ENCODE assay signal across 11 mouse cellular contexts in genomic region chr11:69835966-69836335, GRCm38 (mm10). TPM values are rescaled to one million over a fixed set of nuclear protein-coding genes. Genes with fewer than 3 reads are reported as not detected.
DNase-seq lines count a peak whose midpoint lies in the region; ATAC-seq and TF ChIP-seq lines count a peak whose summit lies in the region.
"Had no signal": no experiment of that assay in that cellular context is flagged by ENCODE, and none has a peak within 500 bp of the region (broad histone marks: within the 10 kb centered on the region; RNA-seq: fewer than 3 reads in every experiment).

No protein-coding gene starts in this region.

- H3K9ac ChIP-seq in neural tube, embryonic 11.5 days (ENCODE audit: low read length), result peak overlapping the region; percentile 79
- no peak overlapping the region for H3K9ac ChIP-seq in liver, embryonic 13.5 days

- H3K4me1 ChIP-seq in cerebellum, adult 2 months (ENCODE audit: control insufficient read depth, insufficient read depth, low read length), result peaks cover 5% of the 10 kb centered on the region
- peaks cover 26% of the 10 kb centered on the region for H3K4me1 ChIP-seq in neural tube, embryonic 11.5 days (ENCODE audit: control insufficient read depth, insufficient read depth, low read length)
- H3K4me1 ChIP-seq in liver, embryonic 13.5 days (replicated peaks), result peaks cover 65% of the 10 kb centered on the region

- peak in 1 of 2 experiments; percentile 45 for DNase-seq in cerebellum, adult 2 months
- no peak for DNase-seq in cerebellum, adult 18-20 months
- no peak for DNase-seq in neural tube, embryonic 11.5 days (ENCODE audit: low spot score)
- no peak for DNase-seq in neural tube, embryonic 10.5 days (ENCODE audit: extremely low spot score, low spot score)
- DNase-seq in liver, embryonic 13.5 days, result no peak
- no peak for DNase-seq in gastrocnemius, postnatal 4 days (ENCODE audit: low spot score in 2 of 2)
- no peak for DNase-seq in adrenal gland, postnatal 25 days
- DNase-seq: thymus, postnatal 36 days had no signal

- 5% methylated on average over 3 of the region's 4 CpGs for WGBS in cerebellum, adult 2 months
- WGBS in neural tube, embryonic 11.5 days, result 2% methylated on average over 4 of the region's 4 CpGs
- 17% methylated on average over 4 of the region's 4 CpGs for WGBS in liver, embryonic 13.5 days (ENCODE audit: insufficient replicate concordance)

- peak overlapping the region; percentile 98 for H3K4me3 ChIP-seq in cerebellum, adult 2 months (replicated peaks; ENCODE audit: insufficient read depth, low read depth, low read length)
- H3K4me3 ChIP-seq in neural tube, embryonic 11.5 days (ENCODE audit: low read depth, low read length), result peak overlapping the region; percentile 72
- no peak overlapping the region; the same call in 1 of the 2 replicates for H3K4me3 ChIP-seq in liver, embryonic 13.5 days (replicated peaks)

- peak overlapping the region; percentile 95 for H3K4me2 ChIP-seq in neural tube, embryonic 11.5 days (ENCODE audit: low read depth)
- peak overlapping the region; percentile 95 for H3K4me2 ChIP-seq in liver, embryonic 13.5 days

- no peak for TF ChIP-seq POLR2A in cerebellum, adult 2 months (IDR thresholded peaks at IDR 0.05; ENCODE audit: borderline replicate concordance, insufficient read depth, low read length)

- no peaks in the 10 kb centered on the region for H3K27me3 ChIP-seq in cerebellum, adult 2 months (ENCODE audit: control insufficient read depth, insufficient read depth, low read length)
- H3K27me3 ChIP-seq in neural tube, embryonic 11.5 days (ENCODE audit: control insufficient read depth, insufficient read depth, low read length), result peaks cover 5% of the 10 kb centered on the region; the same call in 1 of the 2 replicates
- peaks cover 58% of the 10 kb centered on the region for H3K27me3 ChIP-seq in liver, embryonic 13.5 days

- H3K9me3 ChIP-seq in neural tube, embryonic 11.5 days (ENCODE audit: control insufficient read depth, low read length), result no peaks in the 10 kb centered on the region
- no peaks in the 10 kb centered on the region for H3K9me3 ChIP-seq in liver, embryonic 13.5 days (replicated peaks)

- no peak for ATAC-seq in neural tube, embryonic 11.5 days (ENCODE audit: insufficient read depth, low FRiP score, low TSS enrichment)
- ATAC-seq in liver, embryonic 13.5 days (ENCODE audit: low read depth), result no peak
- no peak for ATAC-seq in erythroblast, adult 5-6 weeks (replicated peaks; ENCODE audit: low FRiP score, poor library complexity, severe bottlenecking)

- no peak for TF ChIP-seq CTCF in cerebellum, adult 2 months (IDR thresholded peaks at IDR 0.05; ENCODE audit: borderline replicate concordance, insufficient read depth, low read depth, low read length)

- no peak overlapping the region for H3K27ac ChIP-seq in cerebellum, adult 2 months (ENCODE audit: insufficient read depth, low read length)
- peak overlapping the region; percentile 47; the same call in 1 of the 2 replicates for H3K27ac ChIP-seq in neural tube, embryonic 11.5 days (ENCODE audit: low read depth, low read length)
- H3K27ac ChIP-seq in liver, embryonic 13.5 days, result no peak overlapping the region

- peaks cover 2% of the 10 kb centered on the region; the same call in 1 of the 2 replicates for H3K36me3 ChIP-seq in neural tube, embryonic 11.5 days (ENCODE audit: control insufficient read depth, insufficient read depth, low read length)
- 0 out of 2 replicates have a peak, but pooled peaks cover 3% of the 10 kb centered on the region for H3K36me3 ChIP-seq in liver, embryonic 13.5 days

RNA-seq across cellular contexts. Expression of gene Nlgn2, which starts 1.6 kb away (rescaled TPM):
- 116 and 122 TPM in 2 replicates for polyA plus RNA-seq in cerebellum, adult 2 months (2012; rRNA removed)
- 10.9 and 11.4 TPM in 2 replicates for polyA plus RNA-seq in neural tube, embryonic 11.5 days (2014; fragmentation: Nextera tagmentation; extraction: Ambion mirVana)
- 0.68 and 0.75 TPM in 2 replicates for polyA plus RNA-seq in liver, embryonic 13.5 days (2015; fragmentation: Nextera tagmentation; extraction: Ambion mirVana)
- total RNA-seq in erythroblast, adult 5-6 weeks (2015; ENCODE audit: low replicate concordance), result 0.19 and 0.42 TPM in 2 replicates
- total RNA-seq in erythroblast, adult 5-6 weeks (2017; ENCODE audit: low replicate concordance), result 0.28 and 1.1 TPM in 2 replicates
- total RNA-seq in gastrocnemius, postnatal 4 days (2021), result 10 to 100 TPM; 22.3 to 23.2 TPM
- total RNA-seq in adrenal gland, postnatal 25 days (2021), result 18.6 and 19.7 TPM in 2 replicates

RNA-seq across cellular contexts. Expression of gene Tmem256, which starts 2.4 kb away (rescaled TPM):
- polyA plus RNA-seq in cerebellum, adult 2 months (2012; rRNA removed), result 200 and 210 TPM in 2 replicates
- 289 and 296 TPM in 2 replicates for polyA plus RNA-seq in neural tube, embryonic 11.5 days (2014; fragmentation: Nextera tagmentation; extraction: Ambion mirVana)
- polyA plus RNA-seq in liver, embryonic 13.5 days (2015; fragmentation: Nextera tagmentation; extraction: Ambion mirVana), result 321 and 345 TPM in 2 replicates
- total RNA-seq in erythroblast, adult 5-6 weeks (2015; ENCODE audit: low replicate concordance), result 142 and 218 TPM in 2 replicates
- total RNA-seq in erythroblast, adult 5-6 weeks (2017; ENCODE audit: low replicate concordance), result 57.1 and 181 TPM in 2 replicates
- 100 to 1,000 TPM in 1 of 2 experiments, 10 to 100 TPM in 1; 97.5 to 141 TPM for total RNA-seq in gastrocnemius, postnatal 4 days (2021)
- total RNA-seq in adrenal gland, postnatal 25 days (2021), result 149 and 152 TPM in 2 replicates

RNA-seq across cellular contexts. Expression of gene Plscr3, which starts 10.2 kb away (rescaled TPM):
- polyA plus RNA-seq in cerebellum, adult 2 months (2012; rRNA removed), result 34.2 and 36.9 TPM in 2 replicates
- 75.4 and 83.7 TPM in 2 replicates for polyA plus RNA-seq in neural tube, embryonic 11.5 days (2014; fragmentation: Nextera tagmentation; extraction: Ambion mirVana)
- 28.0 and 29.9 TPM in 2 replicates for polyA plus RNA-seq in liver, embryonic 13.5 days (2015; fragmentation: Nextera tagmentation; extraction: Ambion mirVana)
- total RNA-seq in erythroblast, adult 5-6 weeks (2015; ENCODE audit: low replicate concordance), result 12.5 and 17.6 TPM in 2 replicates
- 5.9 and 11.4 TPM in 2 replicates for total RNA-seq in erythroblast, adult 5-6 weeks (2017; ENCODE audit: low replicate concordance)
- total RNA-seq in gastrocnemius, postnatal 4 days (2021), result 10 to 100 TPM; 39.3 to 41.4 TPM
- 43.8 and 52.9 TPM in 2 replicates for total RNA-seq in adrenal gland, postnatal 25 days (2021)

RNA-seq across cellular contexts. Expression of gene Spem1, which starts 14.0 kb away (rescaled TPM):
- polyA plus RNA-seq in cerebellum, adult 2 months (2012; rRNA removed), result 1.4 TPM in 2 replicates
- 0.23 TPM in 1 of 2 replicates, not detected in the other for polyA plus RNA-seq in neural tube, embryonic 11.5 days (2014; fragmentation: Nextera tagmentation; extraction: Ambion mirVana)
- not detected in 2 replicates for polyA plus RNA-seq in liver, embryonic 13.5 days (2015; fragmentation: Nextera tagmentation; extraction: Ambion mirVana)
- total RNA-seq in erythroblast, adult 5-6 weeks (2015; ENCODE audit: low replicate concordance), result not detected in 2 replicates
- total RNA-seq in erythroblast, adult 5-6 weeks (2017; ENCODE audit: low replicate concordance), result not detected in 2 replicates
- total RNA-seq in gastrocnemius, postnatal 4 days (2021), result under 1 TPM in 1 of 2 experiments, not detected in 1; 0.34 TPM
- not detected in 2 replicates for total RNA-seq in adrenal gland, postnatal 25 days (2021)
- total RNA-seq: gastrocnemius, adult 18-20 months had no signal

RNA-seq across cellular contexts. Expression of gene Spem2, which starts 17.7 kb away (rescaled TPM):
- not detected in 2 replicates for polyA plus RNA-seq in cerebellum, adult 2 months (2012; rRNA removed)
- not detected in 2 replicates for polyA plus RNA-seq in neural tube, embryonic 11.5 days (2014; fragmentation: Nextera tagmentation; extraction: Ambion mirVana)
- polyA plus RNA-seq in liver, embryonic 13.5 days (2015; fragmentation: Nextera tagmentation; extraction: Ambion mirVana), result not detected in 2 replicates
- not detected in 2 replicates for total RNA-seq in erythroblast, adult 5-6 weeks (2015; ENCODE audit: low replicate concordance)
- total RNA-seq in erythroblast, adult 5-6 weeks (2017; ENCODE audit: low replicate concordance), result not detected in 2 replicates
- not detected for total RNA-seq in gastrocnemius, postnatal 4 days (2021)
- total RNA-seq in adrenal gland, postnatal 25 days (2021), result not detected in 2 replicates
- total RNA-seq: gastrocnemius, adult 18-20 months; layer of hippocampus, postnatal 25 days had no signal
